In the genomic region with DNA sequence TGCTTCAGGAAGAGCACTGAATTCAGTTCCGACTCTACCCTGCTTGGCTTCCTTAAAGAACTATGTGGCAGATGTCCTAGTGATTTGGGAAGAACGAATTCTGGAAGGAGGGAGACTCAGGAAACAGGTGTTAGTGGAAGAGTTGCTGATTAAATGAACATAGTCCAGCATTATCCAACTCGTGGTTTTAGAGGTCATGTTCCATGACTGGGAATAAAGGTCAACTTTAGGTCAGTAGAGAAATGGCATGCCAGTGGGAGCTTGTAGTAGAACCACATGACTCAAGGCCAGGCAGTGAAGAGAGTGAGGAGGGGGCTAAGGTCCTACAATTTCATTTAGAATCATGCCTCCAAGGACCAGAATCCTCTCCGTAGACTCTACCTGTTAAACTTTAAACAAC, we compare ENCODE assay signal across 15 mouse cellular contexts.
"Had no signal": no experiment of that assay in that cellular context is flagged by ENCODE, and none has a peak within 500 bp of the region (broad histone marks: within the 10 kb centered on the region; RNA-seq: fewer than 3 reads in every experiment).

No protein-coding gene starts in this region.

- H3K4me2 ChIP-seq: lung, embryonic 14.5 days; midbrain, embryonic 11.5 days; midbrain, embryonic 13.5 days; midbrain, embryonic 15.5 days; neural tube, embryonic 12.5 days; stomach, embryonic 15.5 days had no signal

- H3K36me3 ChIP-seq: midbrain, embryonic 13.5 days; midbrain, embryonic 15.5 days; neural tube, embryonic 12.5 days; stomach, embryonic 15.5 days had no signal

- H3K4me3 ChIP-seq: megakaryocyte, embryonic 14.5 days; midbrain, embryonic 13.5 days; midbrain, embryonic 15.5 days; neural tube, embryonic 12.5 days; stomach, embryonic 15.5 days had no signal

- DNase-seq: lung, adult 18-20 months; lung, embryonic 14.5 days; lung, postnatal 10 days; lung, postnatal 4 days; right cerebral cortex, postnatal 14 days; thymus, adult 2 months; thymus, postnatal 25 days; thymus, postnatal 4 days had no signal

- H3K9me3 ChIP-seq: midbrain, embryonic 13.5 days; midbrain, embryonic 15.5 days; stomach, embryonic 15.5 days had no signal

- H3K27ac ChIP-seq: midbrain, embryonic 13.5 days; midbrain, embryonic 15.5 days; neural tube, embryonic 12.5 days; stomach, embryonic 15.5 days; stomach, postnatal 0 days had no signal

- ATAC-seq: midbrain, embryonic 13.5 days; midbrain, embryonic 15.5 days had no signal

- H3K27me3 ChIP-seq: megakaryocyte, embryonic 14.5 days; midbrain, embryonic 13.5 days; midbrain, embryonic 15.5 days; neural tube, embryonic 12.5 days; stomach, embryonic 15.5 days had no signal

- H3K4me1 ChIP-seq: midbrain, embryonic 13.5 days; midbrain, embryonic 15.5 days; neural tube, embryonic 12.5 days; stomach, embryonic 15.5 days had no signal

- H3K9ac ChIP-seq: lung, embryonic 14.5 days; midbrain, embryonic 13.5 days; midbrain, embryonic 15.5 days; neural tube, embryonic 12.5 days; stomach, embryonic 15.5 days had no signal
